Mouse (Mus musculus) liver, postnatal 0 days (tissue): ENCODE data around the gene Fbrsl1. TPM values are rescaled to one million over a fixed set of nuclear protein-coding genes. Genes with fewer than 3 reads are reported as not detected.
A peak's percentile ranks its signal among the peaks of the same experiment; 100 is the strongest.

ENCODE experiments used
- ATAC-seq: fragments of 200-750 bp; cut with Nextera tagmentation; 2 replicates; pipeline ENCODE4 v1.8.0; 2017; ENCODE audit warnings: mild to moderate bottlenecking, moderate library complexity
- DNase-seq: peaks from one replicate; pipeline ENCODE4 v3.0.0-alpha.2; 2016
- H3K27ac ChIP-seq: fragments of 300-500 bp; sonication (generic); 2 replicates; pipeline ENCODE4 v1.5.1; 2014; ENCODE audit warnings: antibody characterized with exemption, moderate library complexity, mild to moderate bottlenecking, low read depth
- H3K27me3 ChIP-seq: fragments of 300-500 bp; sonication (generic); 2 replicates; pipeline ENCODE4 v1.6.1; 2014; ENCODE audit warnings: low read length, control low read depth, mixed read lengths; ENCODE audit not compliant: insufficient read depth
- H3K36me3 ChIP-seq: fragments of 300-500 bp; sonication (generic); replicated peaks from 2 replicates; pipeline ENCODE4 v1.6.1; 2014; ENCODE audit warnings: mild to moderate bottlenecking, control low read depth, low read length, moderate library complexity, mixed read lengths; ENCODE audit not compliant: insufficient read depth
- H3K4me1 ChIP-seq: fragments of 300-500 bp; sonication (generic); 2 replicates; pipeline ENCODE4 v1.6.1; 2014; ENCODE audit warnings: antibody characterized with exemption, mild to moderate bottlenecking, control low read depth; ENCODE audit not compliant: insufficient read depth
- H3K4me2 ChIP-seq: fragments of 300-500 bp; sonication (generic); 2 replicates; pipeline ENCODE4 v1.6.1; 2014; ENCODE audit warnings: low read depth, mild to moderate bottlenecking, low read length, moderate library complexity, mixed read lengths
- H3K4me3 ChIP-seq: fragments of 300-500 bp; sonication (generic); 2 replicates; pipeline ENCODE4 v1.5.1; 2014; ENCODE audit warnings: low read depth, low read length
- H3K9ac ChIP-seq: fragments of 300-500 bp; sonication (generic); replicated peaks from 2 replicates; pipeline ENCODE4 v1.6.1; 2014; ENCODE audit warnings: mild to moderate bottlenecking, moderate library complexity
- H3K9me3 ChIP-seq: fragments of 300-500 bp; sonication (generic); 2 replicates; pipeline ENCODE4 v1.6.1; 2016; ENCODE audit warnings: mild to moderate bottlenecking, control low read depth, low read length, mixed read lengths
- CTCF ChIP-seq: sonication (generic); IDR thresholded peaks from 2 replicates; pipeline ENCODE4 v1.5.1; 2016; ENCODE audit warnings: antibody characterized with exemption, low read depth
- EP300 ChIP-seq: IDR thresholded peaks from 2 replicates; pipeline ENCODE4 v1.6.1; 2016; ENCODE audit warnings: antibody characterized with exemption, low read depth, mild to moderate bottlenecking
- WGBS: fragments of 180-500 bp; shearing (Covaris S2); extraction: QIAGEN DNeasy Blood & Tissue Kit; methylation state at CpG from one replicate; pipeline ENCODE4 v1.1.7; 2014; ENCODE audit not compliant: insufficient replicate concordance; 5-methylcytosine and 5-hydroxymethylcytosine counted together
- polyA plus RNA-seq: library from polyadenylated mRNA; unstranded; fragments of >200 nt; fragmentation: Nextera tagmentation; extraction: Ambion mirVana; gene quantifications from 2 replicates; pipeline ENCODE4 v1.2.1, GENCODE M21; 2015

Fbrsl1 gene
- 3.5 and 3.9 TPM in 2 replicates for polyA plus RNA-seq

DNA sequence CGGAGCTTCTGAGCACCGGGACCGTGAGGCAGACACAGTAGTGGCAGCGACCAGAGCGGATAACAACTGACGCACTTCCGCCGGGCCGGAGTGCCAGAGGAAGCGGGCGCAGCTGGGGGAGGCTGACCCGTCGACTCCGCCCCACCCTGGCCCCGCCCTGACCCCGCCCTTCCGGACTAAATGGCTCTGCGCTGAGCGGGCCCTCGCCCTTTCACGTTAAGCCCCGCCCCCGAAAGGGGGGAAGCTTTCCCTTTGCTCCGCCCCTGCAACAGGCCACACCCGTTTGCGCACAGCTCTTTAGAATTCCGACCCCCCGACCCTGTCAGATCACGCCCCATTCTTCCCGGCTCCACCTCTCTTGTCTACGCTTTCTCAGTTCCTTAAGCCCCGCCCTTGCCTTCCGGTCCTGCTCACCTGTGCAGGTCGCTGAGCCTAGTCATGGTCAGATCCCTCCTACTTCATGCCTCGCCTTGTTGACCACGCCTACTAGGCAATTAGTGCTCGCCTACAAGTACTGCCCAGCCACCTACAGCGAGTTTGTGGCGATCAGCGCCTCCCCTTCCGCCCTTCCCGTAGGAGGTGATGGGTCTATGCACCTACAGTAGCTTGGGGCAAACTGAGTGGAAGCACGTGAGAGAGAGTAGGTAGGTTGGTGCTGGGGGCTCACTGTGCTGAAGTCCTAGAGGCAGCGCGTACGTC is at the start of gene Fbrsl1:
TSS of gene Fbrsl1 (minus strand) at position 68 of the 699 bp plus-strand sequence.
- Histone ChIP-seq H3K36me3 (no peaks in the 10 kb centered on the region), H3K4me3 (peak within 1 kb of the TSS; percentile 84), H3K27me3 (no peaks in the 10 kb centered on the region), H3K27ac (peak within 1 kb of the TSS; percentile 99), H3K9ac (peak within 1 kb of the TSS; percentile 98), H3K4me1 (peaks cover 30% of the 10 kb centered on the region), H3K9me3 (no peaks in the 10 kb centered on the region), H3K4me2 (peak within 1 kb of the TSS; percentile 90)
- peak; percentile 99 for DNase-seq
- TF ChIP-seq EP300 = peak; percentile 36; the same call in 1 of the 2 replicates
- no peak for TF ChIP-seq CTCF
- ATAC-seq = peak; percentile 97
- under 1% methylated on average over 40 of the region's 46 CpGs for WGBS

DNA sequence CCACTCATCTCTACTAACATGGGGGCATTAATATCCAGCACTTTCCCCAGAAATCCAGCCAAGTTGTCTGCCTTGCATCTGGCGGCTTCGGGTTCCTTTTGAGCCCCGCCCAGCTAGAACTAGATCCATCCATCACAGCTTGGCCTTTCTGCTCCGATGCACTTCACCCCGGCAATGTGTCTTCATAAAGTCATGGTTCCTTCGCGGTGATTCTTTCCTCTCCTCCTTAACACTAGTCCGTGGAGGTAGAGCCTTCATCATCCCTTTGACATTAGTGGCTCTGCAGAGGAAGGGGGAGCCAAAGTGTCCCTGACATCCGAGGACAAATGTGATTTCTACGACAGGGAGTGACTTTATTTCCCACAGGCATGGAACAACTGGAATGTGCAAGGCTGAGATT is 49.8 kb upstream of the Fbrsl1 start:
- Histone ChIP-seq H3K4me3 (no peak overlapping the region), H3K4me1 (no peaks in the 10 kb centered on the region), H3K36me3 (no peaks in the 10 kb centered on the region), H3K9me3 (no peaks in the 10 kb centered on the region), H3K27me3 (no peaks in the 10 kb centered on the region), H3K27ac (no peak overlapping the region), H3K9ac (no peak overlapping the region), H3K4me2 (no peak overlapping the region)
- no peak for TF ChIP-seq CTCF
- no peak for TF ChIP-seq EP300
- WGBS = 67% methylated on average over 9 of the region's 10 CpGs
- DNase-seq (no peak), ATAC-seq (no peak)

DNA sequence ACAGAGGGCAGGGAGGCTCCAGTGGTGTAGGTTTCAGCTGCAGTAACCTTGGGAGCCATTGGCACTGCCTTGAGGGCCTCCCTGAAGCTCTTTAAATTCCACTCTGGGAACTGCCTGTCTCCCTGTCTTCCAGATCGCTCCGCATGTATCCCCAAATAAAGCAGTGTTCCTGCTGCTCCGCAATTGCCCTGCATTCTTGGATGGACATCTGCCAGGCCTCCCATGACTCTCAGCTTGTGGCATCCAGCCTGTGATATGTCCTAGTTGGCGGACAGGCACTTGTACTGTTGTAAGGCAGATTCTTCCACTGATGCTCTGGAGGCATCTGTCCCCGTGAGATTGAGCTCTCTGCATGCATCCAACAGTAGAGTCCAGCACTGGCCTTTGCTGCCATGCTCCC is 49.3 kb upstream of the Fbrsl1 start:
- no peak overlapping the region for H3K4me3 ChIP-seq
- H3K9me3 ChIP-seq = no peaks in the 10 kb centered on the region
- TF ChIP-seq EP300 (no peak), CTCF (no peak)
- ATAC-seq (no peak), DNase-seq (no peak)
- no peak overlapping the region for H3K4me2 ChIP-seq
- H3K9ac ChIP-seq = no peak overlapping the region
- WGBS = 75% methylated on average over 5 of the region's 5 CpGs
- H3K36me3 ChIP-seq = no peaks in the 10 kb centered on the region
- no peak overlapping the region for H3K27ac ChIP-seq
- no peaks in the 10 kb centered on the region for H3K27me3 ChIP-seq
- H3K4me1 ChIP-seq = no peaks in the 10 kb centered on the region

DNA sequence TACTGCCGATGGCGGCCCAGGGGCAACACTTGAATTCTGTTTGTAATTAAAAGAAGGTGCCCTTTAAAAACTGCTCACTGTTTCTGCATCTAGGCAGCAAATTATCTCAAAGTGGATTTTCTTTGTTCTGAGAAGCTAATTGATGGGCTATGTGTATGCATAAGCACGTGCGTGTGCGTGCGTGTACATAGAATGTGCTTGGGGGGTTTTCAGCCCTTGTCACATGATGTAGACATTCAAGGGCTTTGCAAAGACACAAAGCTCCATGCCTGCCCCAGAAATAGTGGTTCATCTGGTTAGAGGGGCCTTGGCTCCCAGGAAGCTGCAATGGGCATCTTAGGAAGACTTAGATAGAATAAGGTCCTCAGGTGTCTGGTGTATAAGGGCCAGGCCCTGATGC is 46.7 kb upstream of the Fbrsl1 start:
- no peak for DNase-seq
- 85% methylated on average over 6 of the region's 6 CpGs for WGBS
- no peak for TF ChIP-seq CTCF
- no peak for TF ChIP-seq EP300

DNA sequence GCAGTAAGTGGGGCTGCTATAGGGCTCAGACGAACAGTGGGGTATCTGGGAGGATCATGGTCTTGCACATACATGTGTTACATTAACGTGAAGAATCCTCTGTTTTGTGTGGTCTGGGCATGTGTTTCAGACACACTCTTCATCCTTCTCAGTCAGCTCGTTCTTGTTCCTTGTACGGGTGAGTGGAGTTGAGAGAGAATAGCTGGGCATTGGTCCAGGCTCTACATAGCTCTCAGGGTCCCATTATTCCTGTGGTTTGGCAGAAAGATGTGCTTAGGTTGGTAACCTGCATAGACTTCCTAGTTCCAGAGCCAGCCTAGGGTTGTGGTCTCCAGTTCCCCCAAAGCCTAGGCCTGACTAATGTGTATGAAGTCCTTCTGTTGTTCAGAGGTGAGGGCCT is 46.1 kb upstream of the Fbrsl1 start:
- DNase-seq (no peak), ATAC-seq (no peak)
- H3K4me1 ChIP-seq = no peaks in the 10 kb centered on the region
- no peak overlapping the region for H3K4me2 ChIP-seq
- H3K9me3 ChIP-seq = no peaks in the 10 kb centered on the region
- no peaks in the 10 kb centered on the region for H3K27me3 ChIP-seq
- 59% methylated on average over 4 of the region's 4 CpGs for WGBS
- no peak overlapping the region for H3K4me3 ChIP-seq
- TF ChIP-seq CTCF (no peak), EP300 (no peak)
- H3K36me3 ChIP-seq = no peaks in the 10 kb centered on the region
- no peak overlapping the region for H3K27ac ChIP-seq
- H3K9ac ChIP-seq = no peak overlapping the region

More for the DNA sequence above, 46.7 kb upstream of the Fbrsl1 start:
- no peak overlapping the region for H3K9ac ChIP-seq
- no peak for ATAC-seq
- H3K4me2 ChIP-seq = no peak overlapping the region
- no peak overlapping the region for H3K4me3 ChIP-seq
- H3K9me3 ChIP-seq = no peaks in the 10 kb centered on the region
- no peaks in the 10 kb centered on the region for H3K4me1 ChIP-seq
- no peak overlapping the region for H3K27ac ChIP-seq
- H3K36me3 ChIP-seq = no peaks in the 10 kb centered on the region
- H3K27me3 ChIP-seq = no peaks in the 10 kb centered on the region

DNA sequence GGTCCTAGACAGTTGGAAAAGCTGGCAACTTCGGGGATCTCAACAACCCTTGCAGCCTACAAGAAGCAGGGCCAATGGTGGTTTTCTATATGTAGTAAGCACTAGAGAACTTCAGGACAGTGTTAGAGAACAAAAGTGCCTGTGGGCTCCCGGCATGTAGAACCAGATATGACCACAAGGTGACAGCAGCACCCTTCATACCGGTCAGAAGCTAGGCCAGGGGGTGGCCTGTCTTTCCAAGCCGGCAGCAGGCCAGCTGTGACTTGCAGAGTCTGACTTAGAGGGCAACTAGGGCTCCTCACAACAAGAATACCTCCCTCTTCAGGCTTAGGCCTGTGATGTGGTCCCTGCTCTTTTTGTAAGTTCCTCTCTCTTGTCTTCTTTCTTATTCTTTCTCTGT is 45.5 kb upstream of the Fbrsl1 start:
- Histone ChIP-seq H3K27me3 (no peaks in the 10 kb centered on the region), H3K4me3 (no peak overlapping the region), H3K4me2 (no peak overlapping the region), H3K36me3 (no peaks in the 10 kb centered on the region), H3K9ac (no peak overlapping the region), H3K9me3 (no peaks in the 10 kb centered on the region), H3K4me1 (no peaks in the 10 kb centered on the region), H3K27ac (no peak overlapping the region)
- 0% methylated on average over 4 of the region's 4 CpGs for WGBS
- DNase-seq = peak; percentile 72
- TF ChIP-seq CTCF (peak; percentile 91), EP300 (no peak)
- ATAC-seq = peak; percentile 48
